Mouse (Mus musculus) kidney, postnatal 0 days (tissue): ENCODE measurements around the gene Sox5. TPM values are rescaled to one million over a fixed set of nuclear protein-coding genes. Genes with fewer than 3 reads are reported as not detected.

Experiments
- ATAC-seq: fragments of 200-750 bp; cut with Nextera tagmentation; replicated peaks from 2 replicates; pipeline ENCODE4 v1.8.0; 2017; ENCODE audit warnings: low read depth, moderate number of reproducible peaks, moderate TSS enrichment, moderate library complexity; ENCODE audit not compliant: low FRiP score
- DNase-seq: peaks from one replicate; pipeline ENCODE4 v3.0.0-alpha.2; 2016; ENCODE audit warnings: low spot score
- H3K27ac ChIP-seq: fragments of 300-500 bp; sonication (generic); 2 replicates; pipeline ENCODE4 v1.5.1; 2014; ENCODE audit warnings: mild to moderate bottlenecking
- H3K27me3 ChIP-seq: fragments of 300-500 bp; sonication (generic); 2 replicates; pipeline ENCODE4 v1.6.1; 2014; ENCODE audit warnings: low read length, mixed read lengths; ENCODE audit not compliant: insufficient read depth
- H3K36me3 ChIP-seq: fragments of 300-500 bp; sonication (generic); 2 replicates; pipeline ENCODE4 v1.6.1; 2014; ENCODE audit warnings: low read length, mixed read lengths; ENCODE audit not compliant: insufficient read depth
- H3K4me1 ChIP-seq: fragments of 300-500 bp; sonication (generic); replicated peaks from 2 replicates; pipeline ENCODE4 v1.6.1; 2014; ENCODE audit warnings: antibody characterized with exemption, low read length, mixed read lengths; ENCODE audit not compliant: insufficient read depth
- H3K4me2 ChIP-seq: fragments of 300-500 bp; sonication (generic); 2 replicates; pipeline ENCODE4 v1.6.1; 2014; ENCODE audit warnings: mild to moderate bottlenecking, low read length, moderate library complexity, mixed read lengths
- H3K4me3 ChIP-seq: fragments of 300-500 bp; sonication (generic); replicated peaks from 2 replicates; pipeline ENCODE4 v1.5.1; 2014; ENCODE audit warnings: low read depth, low read length
- H3K9ac ChIP-seq: fragments of 300-500 bp; sonication (generic); 2 replicates; pipeline ENCODE4 v1.6.1; 2014; ENCODE audit warnings: low read depth, low read length
- H3K9me3 ChIP-seq: fragments of 300-500 bp; sonication (generic); replicated peaks from 2 replicates; pipeline ENCODE4 v1.6.1; 2016; ENCODE audit warnings: low read length, inconsistent platforms, mixed read lengths
- CTCF ChIP-seq: IDR thresholded peaks from 2 replicates; pipeline ENCODE4 v1.5.1; 2016; ENCODE audit warnings: antibody characterized with exemption, low read depth, mild to moderate bottlenecking, moderate library complexity
- WGBS: fragments of 180-500 bp; shearing (Covaris S2); extraction: QIAGEN DNeasy Blood & Tissue Kit; methylation state at CpG from one replicate; pipeline ENCODE4 v1.1.7; 2014; 5-methylcytosine and 5-hydroxymethylcytosine counted together
- polyA plus RNA-seq: library from polyadenylated mRNA; unstranded; fragments of >200 nt; fragmentation: Nextera tagmentation; extraction: Ambion mirVana; gene quantifications from 2 replicates; pipeline ENCODE4 v1.2.1, GENCODE M21; 2015

The Sox5 gene
- polyA plus RNA-seq, 1 experiment from 2014 or later = 6.1 TPM

DNA sequence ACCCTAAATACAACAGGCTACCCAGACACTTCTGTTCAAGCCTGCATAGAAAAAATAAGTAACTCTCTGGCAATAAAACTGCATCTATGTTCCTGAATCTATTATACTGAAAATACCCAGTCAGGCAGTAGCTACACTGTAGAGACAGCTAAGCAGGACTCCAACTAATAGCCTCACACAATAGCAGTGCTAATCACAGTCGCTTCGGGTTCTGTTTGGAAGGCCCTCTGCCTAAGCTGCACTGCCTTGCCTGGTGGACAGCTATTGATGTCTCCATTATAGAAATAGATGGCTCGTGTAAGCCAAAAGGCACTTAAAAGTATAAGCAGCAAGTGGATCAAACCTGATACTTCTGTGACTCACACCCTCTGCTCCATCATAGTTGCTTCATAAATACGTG is 480.7 kb downstream of the Sox5 start:
- Histone ChIP-seq H3K27ac (no peak overlapping the region), H3K9ac (no peak overlapping the region), H3K4me1 (0 out of 2 replicates have a peak, but pooled peaks cover 4% of the 10 kb centered on the region), H3K36me3 (no peaks in the 10 kb centered on the region), H3K4me3 (no peak overlapping the region), H3K27me3 (no peaks in the 10 kb centered on the region), H3K9me3 (no peaks in the 10 kb centered on the region), H3K4me2 (no peak overlapping the region)
- no peak for DNase-seq
- 73% methylated on average over 4 of the region's 4 CpGs for WGBS
- no peak for TF ChIP-seq CTCF
- no peak for ATAC-seq

DNA sequence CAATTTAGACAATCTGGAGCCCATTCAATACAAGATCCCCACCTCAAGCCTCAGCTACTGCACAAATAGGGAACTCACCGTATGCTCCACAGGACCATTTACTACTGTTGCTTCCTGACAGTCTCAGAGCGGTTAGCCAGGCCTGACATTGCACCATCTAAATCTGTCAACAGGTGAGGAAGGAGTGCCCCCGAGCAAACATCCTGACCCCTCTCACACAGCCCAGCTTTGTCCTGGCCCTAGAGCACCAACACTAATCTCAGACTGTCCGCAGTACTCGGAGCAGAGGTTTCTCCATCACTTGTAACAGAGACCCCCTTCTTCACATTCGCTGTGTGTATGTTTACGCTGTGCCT is 482.3 kb downstream of the Sox5 start:
- no peak for DNase-seq
- no peak overlapping the region for H3K4me2 ChIP-seq
- no peak overlapping the region for H3K9ac ChIP-seq
- 32% methylated on average over 7 of the region's 7 CpGs for WGBS
- H3K4me3 ChIP-seq = no peak overlapping the region
- no peak overlapping the region for H3K27ac ChIP-seq
- H3K27me3 ChIP-seq = no peaks in the 10 kb centered on the region
- no peak for TF ChIP-seq CTCF
- 0 out of 2 replicates have a peak, but pooled peaks cover 4% of the 10 kb centered on the region for H3K4me1 ChIP-seq
- no peak for ATAC-seq
- no peaks in the 10 kb centered on the region for H3K36me3 ChIP-seq
- no peaks in the 10 kb centered on the region for H3K9me3 ChIP-seq

DNA sequence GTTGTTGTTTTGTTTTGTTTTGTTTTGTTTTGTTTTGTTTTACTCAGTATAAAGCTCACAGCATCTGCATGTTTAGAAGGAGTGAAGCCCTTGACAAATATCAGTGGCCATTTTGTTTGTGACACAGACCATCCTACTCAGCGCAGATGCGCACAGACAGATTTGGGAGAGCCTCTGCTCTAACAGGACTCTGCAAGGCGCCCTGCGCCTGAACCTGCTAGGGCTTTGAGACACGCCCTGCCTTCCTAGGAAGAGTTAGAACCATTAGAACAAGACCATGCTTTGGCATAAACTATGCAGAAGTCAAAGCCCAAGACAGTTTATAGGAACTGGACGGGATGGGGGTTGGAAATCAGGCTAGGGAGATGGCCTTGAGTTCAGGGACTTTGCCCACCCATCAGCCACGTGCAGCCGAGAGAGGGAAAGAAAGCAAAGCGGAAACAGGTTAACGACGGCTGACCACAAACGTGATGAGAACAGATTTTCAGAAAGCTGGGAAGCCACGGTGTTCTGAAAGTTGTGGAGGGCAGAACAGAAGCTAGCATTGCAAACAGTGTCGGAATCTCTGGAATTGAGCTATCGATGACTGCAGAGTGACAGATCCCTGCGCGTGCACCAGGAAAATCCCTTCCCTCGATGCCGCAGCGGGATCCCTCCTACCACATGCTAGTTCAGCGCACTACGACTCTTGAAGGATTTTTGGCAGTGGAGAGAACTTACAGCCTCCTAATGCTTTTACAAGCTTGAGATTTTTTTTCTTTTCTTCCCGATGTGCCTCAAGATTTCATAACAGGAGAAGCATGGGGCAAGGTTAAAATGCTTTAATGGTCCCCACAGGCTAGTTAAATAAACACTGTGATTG is 482.9 kb downstream of the Sox5 start:
- no peak overlapping the region for H3K4me3 ChIP-seq
- 0 out of 2 replicates have a peak, but pooled peaks cover 4% of the 10 kb centered on the region for H3K4me1 ChIP-seq
- no peak overlapping the region for H3K27ac ChIP-seq
- no peaks in the 10 kb centered on the region for H3K9me3 ChIP-seq
- DNase-seq (peak; percentile 57), ATAC-seq (no peak)
- TF ChIP-seq CTCF = no peak
- no peak overlapping the region for H3K4me2 ChIP-seq
- no peaks in the 10 kb centered on the region for H3K27me3 ChIP-seq
- no peak overlapping the region for H3K9ac ChIP-seq
- WGBS = 62% methylated on average over 23 of the region's 23 CpGs
- no peaks in the 10 kb centered on the region for H3K36me3 ChIP-seq

DNA sequence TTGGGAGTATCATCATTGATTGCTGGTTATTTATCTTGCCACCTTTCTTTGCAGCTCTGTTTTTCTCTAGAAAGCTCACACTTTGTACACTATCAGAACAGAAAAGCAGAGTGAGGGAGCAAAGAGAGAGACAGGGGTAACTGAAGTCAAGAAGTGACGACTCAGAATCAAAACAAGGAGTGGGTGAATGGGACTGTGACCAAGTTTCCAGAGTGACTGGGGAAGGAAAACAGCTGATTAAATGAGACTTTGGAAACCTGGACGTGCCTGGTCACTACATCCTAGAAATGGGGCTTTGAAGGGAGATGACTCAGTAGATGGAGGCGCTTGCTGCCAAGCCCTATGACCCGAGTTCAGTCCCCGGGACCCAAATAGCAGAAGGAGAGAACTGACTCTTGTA is 483.9 kb downstream of the Sox5 start:
- Histone ChIP-seq H3K4me3 (no peak overlapping the region), H3K27ac (no peak overlapping the region), H3K4me2 (no peak overlapping the region), H3K4me1 (0 out of 2 replicates have a peak, but pooled peaks cover 4% of the 10 kb centered on the region), H3K27me3 (no peaks in the 10 kb centered on the region), H3K9me3 (no peaks in the 10 kb centered on the region), H3K9ac (no peak overlapping the region), H3K36me3 (no peaks in the 10 kb centered on the region)
- ATAC-seq = no peak
- TF ChIP-seq CTCF = no peak
- DNase-seq = no peak
- 75% methylated on average over 5 of the region's 5 CpGs for WGBS

DNA sequence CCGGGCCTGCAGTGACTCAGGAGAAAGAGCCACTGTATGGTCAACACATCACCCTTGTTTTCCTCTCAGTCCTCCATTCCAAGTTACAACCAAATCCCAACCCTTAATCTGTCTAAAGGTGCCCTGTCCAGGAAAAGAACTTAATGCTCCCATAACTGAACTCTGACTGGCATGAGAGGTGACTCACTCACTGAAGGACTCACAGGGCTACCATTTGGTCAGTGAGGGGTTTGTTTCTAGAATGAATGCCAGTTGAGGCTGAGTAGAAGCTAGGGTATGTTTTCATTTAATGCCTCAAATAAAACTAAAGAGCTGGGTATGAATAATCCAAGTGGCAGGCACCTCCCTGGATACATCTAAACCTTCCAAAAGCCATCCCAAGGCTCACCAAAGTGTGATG is 484.6 kb downstream of the Sox5 start:
- Histone ChIP-seq H3K4me3 (no peak overlapping the region), H3K36me3 (no peaks in the 10 kb centered on the region), H3K4me1 (0 out of 2 replicates have a peak, but pooled peaks cover 4% of the 10 kb centered on the region), H3K4me2 (no peak overlapping the region), H3K9me3 (no peaks in the 10 kb centered on the region), H3K27me3 (no peaks in the 10 kb centered on the region), H3K27ac (no peak overlapping the region), H3K9ac (no peak overlapping the region)
- ATAC-seq (no peak), DNase-seq (no peak)
- TF ChIP-seq CTCF = no peak
- WGBS = 71% methylated on average over 1 of the region's 1 CpGs

DNA sequence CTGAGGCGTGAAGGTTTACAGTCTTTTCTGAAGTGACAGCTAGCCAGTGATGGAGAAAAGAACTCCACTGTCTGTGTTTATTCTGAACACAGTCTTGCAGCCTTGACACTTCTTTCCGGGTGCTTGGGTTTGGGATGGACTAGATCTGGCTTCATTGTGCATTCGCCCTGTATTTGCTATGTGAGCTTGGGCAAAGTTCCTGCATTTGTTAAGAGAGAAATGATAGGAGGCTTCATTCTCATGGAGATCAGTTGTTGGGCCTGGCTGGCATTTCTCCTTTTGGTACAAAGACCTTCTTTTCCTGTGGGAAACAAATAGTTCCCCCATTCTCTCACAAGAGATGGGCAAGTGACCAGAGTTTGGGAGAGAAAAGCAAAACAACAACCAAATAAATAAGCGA is 490.3 kb downstream of the Sox5 start:
- Histone ChIP-seq H3K27me3 (no peaks in the 10 kb centered on the region), H3K9me3 (no peaks in the 10 kb centered on the region), H3K27ac (no peak overlapping the region), H3K4me2 (no peak overlapping the region), H3K36me3 (no peaks in the 10 kb centered on the region), H3K9ac (no peak overlapping the region), H3K4me3 (no peak overlapping the region), H3K4me1 (no peaks in the 10 kb centered on the region)
- no peak for DNase-seq
- no peak for TF ChIP-seq CTCF
- 88% methylated on average over 4 of the region's 4 CpGs for WGBS
- no peak for ATAC-seq
